Mouse (Mus musculus) embryo, embryonic 10 days (tissue): Measurements from ENCODE around the gene Zic4.
A peak's percentile ranks its signal among the peaks of the same experiment; 100 is the strongest.

Experiments
- DNase-seq: peaks from one replicate; pipeline ENCODE4 v3.0.0-alpha.2; 2015; ENCODE audit warnings: low spot score

Zic4 gene

GRCm38 (mm10) chr9:91379300-91379635 lies 17.1 kb downstream of the Zic4 start:
- no peak for DNase-seq

GRCm38 (mm10) chr9:91379781-91380457 lies 17.7 kb downstream of the Zic4 start:
- peak; percentile 67 for DNase-seq

- no peak for DNase-seq
Measured at GRCm38 (mm10) chr9:91380458-91380914, 18.3 kb downstream of the Zic4 start.

GRCm38 (mm10) chr9:91381284-91382110 lies 19.3 kb downstream of the Zic4 start:
- peak; percentile 65 for DNase-seq

- no peak for DNase-seq
Measured at GRCm38 (mm10) chr9:91382111-91382379, 19.8 kb downstream of the Zic4 start.

GRCm38 (mm10) chr9:91382471-91383255 lies 20.4 kb downstream of the Zic4 start:
- peak; percentile 43 for DNase-seq

- DNase-seq: no peak
Measured at GRCm38 (mm10) chr9:91383441-91384135, 21.4 kb downstream of the Zic4 start.

GRCm38 (mm10) chr9:91384136-91384500 lies 21.9 kb downstream of the Zic4 start:
- DNase-seq: peak; percentile 65

GRCm38 (mm10) chr9:91384693-91385560 lies 22.7 kb downstream of the Zic4 start:
- no peak for DNase-seq

- no peak for DNase-seq
Measured at GRCm38 (mm10) chr9:91385561-91386430, 23.6 kb downstream of the Zic4 start.

- peak; percentile 75 for DNase-seq
Measured at GRCm38 (mm10) chr9:91386502-91386890, 24.3 kb downstream of the Zic4 start.

- DNase-seq: peak; percentile 78
Measured at GRCm38 (mm10) chr9:91386891-91387739, 24.9 kb downstream of the Zic4 start.

- peak; percentile 71 for DNase-seq
Measured at GRCm38 (mm10) chr9:91387740-91388080, 25.5 kb downstream of the Zic4 start.

GRCm38 (mm10) chr9:91388173-91388572 lies 26.0 kb downstream of the Zic4 start:
- DNase-seq: no peak

- no peak for DNase-seq
Measured at GRCm38 (mm10) chr9:91393376-91394068, 31.3 kb downstream of the Zic4 start.

- peak; percentile 43 for DNase-seq
Measured at GRCm38 (mm10) chr9:91394211-91394646, 32.0 kb downstream of the Zic4 start.

- no peak for DNase-seq
Measured at GRCm38 (mm10) chr9:91395066-91395772, 33.0 kb downstream of the Zic4 start.

GRCm38 (mm10) chr9:91399976-91400375 lies 37.8 kb downstream of the Zic4 start:
- DNase-seq: no peak
